Mouse (Mus musculus) bone marrow macrophage, adult 2 months (primary cell): ENCODE data around the gene Hipk1. TPM values are rescaled to one million over a fixed set of nuclear protein-coding genes. Genes with fewer than 3 reads are reported as not detected.

Experiments used
- H3K27ac ChIP-seq: 2 replicates; pipeline ENCODE4 v1.5.1; 2012; ENCODE audit warnings: low read depth, low read length; ENCODE audit not compliant: insufficient read depth
- H3K4me1 ChIP-seq: 2 replicates; pipeline ENCODE4 v1.6.1; 2012; ENCODE audit warnings: low read length; ENCODE audit not compliant: control insufficient read depth, insufficient read depth
- H3K4me3 ChIP-seq: 2 replicates; pipeline ENCODE4 v1.5.1; 2012; ENCODE audit warnings: mild to moderate bottlenecking, low read length, moderate library complexity; ENCODE audit not compliant: insufficient read depth
- CTCF ChIP-seq: IDR thresholded peaks from 2 replicates; pipeline ENCODE4 v1.5.1; 2012; ENCODE audit warnings: low read depth, mild to moderate bottlenecking, low read length, moderate library complexity
- POLR2A ChIP-seq: IDR thresholded peaks from 2 replicates; pipeline ENCODE4 v1.6.1; 2012; ENCODE audit warnings: mild to moderate bottlenecking, low read depth, low read length, borderline replicate concordance
- polyA plus RNA-seq: library from polyadenylated mRNA; stranded (reverse); fragments of >200 nt; gene quantifications from 2 replicates; pipeline ENCODE4 v1.2.4, GENCODE M21; 2012; ENCODE audit not compliant: missing spikeins, insufficient read depth, insufficient read length

The Hipk1 gene
- polyA plus RNA-seq, 1 experiment: 82.6 TPM

DNA sequence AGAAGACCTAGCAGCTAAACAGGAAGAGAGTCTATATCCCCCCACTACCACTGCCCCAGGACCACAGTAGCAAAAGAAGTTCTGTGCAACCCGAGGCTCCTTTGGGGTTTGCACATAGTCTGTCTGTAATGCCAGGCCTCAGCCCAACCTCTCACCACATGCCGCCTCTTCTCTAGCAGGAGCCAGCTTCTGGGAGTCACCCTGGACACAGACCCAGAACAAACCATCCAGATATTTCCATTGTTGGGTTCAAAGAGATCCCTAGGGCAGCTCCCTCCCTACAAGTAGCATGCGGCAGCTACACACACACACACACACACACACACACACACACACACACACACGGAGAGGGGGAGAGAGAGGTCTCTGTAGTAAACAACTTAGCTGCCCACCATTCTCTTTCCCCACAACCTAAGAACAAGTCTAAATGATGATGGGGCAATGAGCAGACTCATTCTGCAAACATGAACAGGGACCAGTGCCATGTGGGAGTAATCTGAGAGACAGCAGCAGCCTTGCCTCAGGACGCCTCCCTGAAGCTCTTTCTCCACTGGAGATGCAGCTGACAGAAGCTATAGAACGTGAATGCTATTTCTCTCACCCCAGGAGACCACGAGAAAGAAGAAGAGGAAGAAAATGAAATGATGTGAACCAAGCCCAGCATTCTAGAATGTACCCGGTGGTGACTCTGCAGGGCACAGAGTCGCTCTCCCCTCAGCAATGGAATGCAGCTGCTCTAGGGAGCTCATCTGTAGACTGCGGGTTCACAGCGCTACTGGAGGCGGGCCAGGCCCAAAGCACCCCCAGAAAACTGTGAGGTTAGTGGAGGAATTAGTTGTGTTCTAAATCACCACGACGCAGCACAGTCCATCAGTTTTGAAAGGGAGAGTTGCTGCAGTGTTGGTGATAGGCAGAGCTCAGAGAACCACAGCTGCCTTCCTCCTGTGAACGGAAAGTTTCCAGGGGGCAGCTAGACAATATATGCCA, 74.3 kb downstream of the Hipk1 start:
- H3K27ac ChIP-seq: no peak overlapping the region
- TF ChIP-seq POLR2A: no peak
- no peak for TF ChIP-seq CTCF
- H3K4me3 ChIP-seq: no peak overlapping the region
- peaks cover 7% of the 10 kb centered on the region for H3K4me1 ChIP-seq

DNA sequence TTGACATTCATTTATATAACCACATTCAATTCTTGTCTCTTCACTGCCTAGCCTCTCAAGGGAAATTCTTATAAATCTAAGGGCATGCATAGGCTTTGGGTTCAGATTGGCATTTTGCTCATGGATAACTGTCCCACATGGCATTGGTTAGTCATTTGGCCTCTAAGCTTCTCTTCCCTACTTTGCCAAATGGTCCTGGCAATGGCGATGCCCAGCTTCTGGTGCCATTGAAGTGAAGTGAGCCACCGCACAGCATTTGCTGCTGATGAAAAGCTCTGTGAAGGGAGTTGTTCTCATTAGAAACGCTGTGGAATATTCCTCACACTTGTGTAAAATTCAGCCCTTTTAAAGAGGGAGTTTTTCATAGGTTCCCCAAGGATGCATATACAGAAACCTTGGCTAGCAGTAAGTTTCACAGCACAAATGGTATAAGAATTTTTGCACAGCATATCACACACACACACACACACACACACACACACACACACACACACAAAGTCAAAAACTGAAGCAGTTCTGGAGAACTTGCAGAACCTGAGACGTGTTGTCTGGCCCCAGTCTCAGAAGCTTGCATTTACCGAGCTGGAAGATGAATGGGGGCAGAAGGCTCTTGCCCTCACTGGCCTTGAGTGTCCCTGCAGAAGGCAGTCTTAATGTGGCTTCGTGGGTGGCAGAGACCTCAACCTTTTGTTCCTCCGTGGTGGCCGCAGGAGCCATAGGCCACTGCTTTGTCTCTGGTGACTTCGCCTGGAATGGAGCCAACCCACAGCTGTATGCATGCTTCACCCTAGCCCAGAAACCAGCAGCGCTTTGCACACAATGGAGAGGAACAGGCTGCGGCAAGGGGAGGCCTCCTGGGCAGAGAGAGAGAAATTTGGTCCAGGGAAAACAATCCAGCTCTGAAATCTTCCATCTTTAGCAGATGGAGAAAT, 75.3 kb downstream of the Hipk1 start:
- no peak overlapping the region for H3K4me3 ChIP-seq
- peaks cover 7% of the 10 kb centered on the region for H3K4me1 ChIP-seq
- TF ChIP-seq POLR2A: no peak
- TF ChIP-seq CTCF: no peak
- no peak overlapping the region for H3K27ac ChIP-seq

DNA sequence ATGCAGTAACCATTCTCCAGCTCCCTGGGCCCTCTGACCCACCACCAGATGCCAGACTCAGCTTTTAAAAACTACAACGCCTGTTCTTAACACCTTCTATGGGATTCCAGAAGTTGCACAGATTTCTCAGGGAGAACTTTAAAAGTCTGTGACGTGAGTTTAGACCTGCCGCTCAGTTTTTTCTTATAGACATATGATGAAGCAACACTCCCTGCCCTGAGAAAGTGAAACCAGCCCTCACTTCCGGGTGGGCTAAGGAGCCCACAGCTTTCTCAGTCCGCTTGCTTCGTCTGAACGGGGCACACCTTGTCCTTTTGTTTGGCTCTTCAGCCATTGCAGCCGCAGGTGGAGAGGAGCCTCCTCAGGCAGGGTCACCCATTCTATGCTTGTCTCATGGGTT, 76.4 kb downstream of the Hipk1 start:
- Histone ChIP-seq H3K27ac (no peak overlapping the region), H3K4me3 (no peak overlapping the region), H3K4me1 (peaks cover 7% of the 10 kb centered on the region)
- TF ChIP-seq CTCF (no peak), POLR2A (no peak)

- H3K27ac ChIP-seq: no peak overlapping the region
- H3K4me1 ChIP-seq: peaks cover 7% of the 10 kb centered on the region
- TF ChIP-seq POLR2A (no peak), CTCF (no peak)
- H3K4me3 ChIP-seq: no peak overlapping the region
Observed at GRCm38 (mm10) chr3:103714236-103714875, 77.0 kb downstream of the Hipk1 start.

DNA sequence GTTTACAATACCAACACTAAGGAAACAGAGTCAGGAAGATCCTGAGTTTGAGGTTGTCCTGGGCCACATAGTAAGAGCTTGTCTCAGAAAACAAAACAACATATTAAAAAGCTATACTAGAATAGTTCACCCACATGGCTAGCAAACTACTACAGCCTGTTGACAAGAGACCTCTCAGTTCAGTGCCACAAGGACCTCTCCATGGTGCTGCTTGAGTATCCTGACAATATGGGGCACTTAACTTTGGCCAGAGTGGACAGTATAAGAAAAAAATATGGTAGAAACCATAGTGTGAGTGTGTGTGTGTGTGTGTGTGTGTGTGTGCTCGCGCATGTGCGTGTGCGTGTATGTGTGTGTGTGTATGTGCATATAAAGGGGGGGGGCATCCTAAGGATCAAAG, 79.2 kb downstream of the Hipk1 start:
- TF ChIP-seq CTCF (no peak), POLR2A (no peak)

DNA sequence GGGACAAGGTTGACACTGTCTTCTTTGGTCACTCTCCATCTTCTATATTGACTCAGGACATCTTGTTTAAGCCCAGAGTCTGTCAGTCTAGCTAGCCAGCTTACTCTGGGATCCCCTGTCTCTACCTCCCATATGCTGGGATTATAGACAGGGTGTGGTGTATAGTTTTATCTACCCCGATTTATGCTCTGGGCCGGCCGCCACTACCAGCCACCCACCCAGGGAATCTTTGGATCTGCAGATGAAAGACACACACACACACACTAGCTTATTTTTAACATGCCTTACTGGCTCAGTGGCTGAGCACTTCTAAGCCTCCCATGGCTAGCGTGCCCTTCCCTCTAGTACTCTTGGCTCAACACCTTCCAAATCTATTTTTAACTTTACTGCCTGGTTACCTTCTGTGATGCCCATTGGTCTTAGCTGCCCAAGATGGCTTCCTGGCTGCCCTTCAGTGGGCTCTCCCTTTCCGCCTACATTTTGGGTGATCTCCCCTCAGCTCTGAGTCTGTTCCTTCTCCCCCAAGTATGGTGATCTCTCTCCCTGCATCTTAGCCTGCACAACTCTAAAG, 81.8 kb downstream of the Hipk1 start:
- Histone ChIP-seq H3K27ac (no peak overlapping the region), H3K4me1 (no peaks in the 10 kb centered on the region), H3K4me3 (no peak overlapping the region)
- TF ChIP-seq POLR2A (no peak), CTCF (no peak)

More for the DNA sequence above, 79.2 kb downstream of the Hipk1 start:
- Histone ChIP-seq H3K27ac (no peak overlapping the region), H3K4me1 (peaks cover 7% of the 10 kb centered on the region), H3K4me3 (no peak overlapping the region)

- H3K4me1 ChIP-seq: no peaks in the 10 kb centered on the region
- no peak overlapping the region for H3K27ac ChIP-seq
- TF ChIP-seq CTCF (no peak), POLR2A (no peak)
- H3K4me3 ChIP-seq: no peak overlapping the region
Observed at GRCm38 (mm10) chr3:103705426-103705825, 85.9 kb downstream of the Hipk1 start.

GRCm38 (mm10) chr3:103704661-103705060, 86.7 kb downstream of the Hipk1 start:
- Histone ChIP-seq H3K4me3 (no peak overlapping the region), H3K27ac (no peak overlapping the region), H3K4me1 (no peaks in the 10 kb centered on the region)
- no peak for TF ChIP-seq CTCF
- no peak for TF ChIP-seq POLR2A

- H3K27ac ChIP-seq: no peak overlapping the region
- no peak overlapping the region for H3K4me3 ChIP-seq
- H3K4me1 ChIP-seq: peaks cover 7% of the 10 kb centered on the region
- TF ChIP-seq POLR2A (no peak), CTCF (no peak)
Observed at GRCm38 (mm10) chr3:103696388-103696925, 94.9 kb downstream of the Hipk1 start.
